In genomic region chr15:5278525-5278924, GRCm38 (mm10) we compare ENCODE assay signal across 34 mouse cellular contexts.
"Had no signal": no experiment of that assay in that cellular context is flagged by ENCODE, and none has a peak within 500 bp of the region (broad histone marks: within the 10 kb centered on the region; RNA-seq: fewer than 3 reads in every experiment).

No protein-coding gene starts in this region.

- H3K4me2 ChIP-seq: heart, embryonic 11.5 days; heart, embryonic 12.5 days; heart, embryonic 13.5 days; heart, embryonic 15.5 days; hindbrain, embryonic 12.5 days; hindbrain, embryonic 13.5 days; hindbrain, embryonic 14.5 days; hindbrain, embryonic 15.5 days; intestine, embryonic 15.5 days; kidney, embryonic 15.5 days had no signal

- ATAC-seq: hindbrain, embryonic 16.5 days; hindbrain, postnatal 0 days; inflammation-experienced regulatory T-cells, adult 6 months; intestine, embryonic 15.5 days had no signal

- H3K9me3 ChIP-seq: heart, embryonic 10.5 days; heart, embryonic 15.5 days; hindbrain, embryonic 10.5 days; hindbrain, embryonic 12.5 days; hindbrain, embryonic 15.5 days; intestine, embryonic 15.5 days; kidney, embryonic 15.5 days had no signal

- H3K27ac ChIP-seq: heart, embryonic 10.5 days; heart, embryonic 13.5 days; heart, embryonic 15.5 days; hindbrain, embryonic 10.5 days; hindbrain, embryonic 12.5 days; hindbrain, embryonic 13.5 days; hindbrain, embryonic 14.5 days; hindbrain, embryonic 15.5 days; hindbrain, postnatal 0 days; intestine, embryonic 15.5 days; kidney, embryonic 15.5 days; kidney, postnatal 0 days; layer of hippocampus, adult 2 months; left cerebral cortex, adult 2 months had no signal

- H3K27me3 ChIP-seq: heart, embryonic 12.5 days; heart, embryonic 13.5 days; heart, embryonic 15.5 days; hindbrain, embryonic 12.5 days; hindbrain, embryonic 13.5 days; hindbrain, embryonic 15.5 days; intestine, embryonic 15.5 days; kidney, embryonic 15.5 days had no signal

- H3K4me1 ChIP-seq: heart, embryonic 10.5 days; heart, embryonic 12.5 days; heart, embryonic 13.5 days; heart, embryonic 15.5 days; hindbrain, embryonic 10.5 days; hindbrain, embryonic 12.5 days; hindbrain, embryonic 13.5 days; hindbrain, embryonic 15.5 days; intestine, embryonic 15.5 days; kidney, embryonic 15.5 days had no signal

- H3K9ac ChIP-seq: heart, embryonic 12.5 days; heart, embryonic 13.5 days; heart, embryonic 15.5 days; hindbrain, embryonic 12.5 days; hindbrain, embryonic 13.5 days; hindbrain, embryonic 14.5 days; hindbrain, embryonic 15.5 days; intestine, embryonic 15.5 days; kidney, embryonic 15.5 days had no signal

- H3K36me3 ChIP-seq: heart, embryonic 10.5 days; heart, embryonic 12.5 days; heart, embryonic 13.5 days; heart, embryonic 15.5 days; hindbrain, embryonic 10.5 days; hindbrain, embryonic 12.5 days; hindbrain, embryonic 13.5 days; hindbrain, embryonic 15.5 days; intestine, embryonic 15.5 days; kidney, embryonic 15.5 days had no signal

- DNase-seq: heart, postnatal 10 days; heart, postnatal 14 days; heart, postnatal 36 days; heart, postnatal 4 days; kidney, adult 11 months; kidney, adult 18-20 months; kidney, adult 2 months; kidney, adult 8-10 months; kidney, adult 9 months; kidney, postnatal 10 days; kidney, postnatal 14 days; kidney, postnatal 25 days; kidney, postnatal 36 days; kidney, postnatal 4 days; layer of hippocampus, adult 9-11 months; layer of hippocampus, postnatal 36 days had no signal

- H3K4me3 ChIP-seq: heart, embryonic 10.5 days; heart, embryonic 12.5 days; heart, embryonic 13.5 days; heart, embryonic 15.5 days; hindbrain, embryonic 10.5 days; hindbrain, embryonic 12.5 days; hindbrain, embryonic 13.5 days; hindbrain, embryonic 15.5 days; intestine, embryonic 15.5 days; kidney, embryonic 15.5 days; layer of hippocampus, adult 2 months; left cerebral cortex, adult 2 months had no signal
